Mouse (Mus musculus): ENCODE results near the gene App. TPM values are rescaled to one million over a fixed set of nuclear protein-coding genes. Genes with fewer than 3 reads are reported as not detected.

The App gene
- polyA plus RNA-seq, 1 experiment from 2014 or later, result 31.3 TPM

GRCm38 (mm10) chr16:85157156-85157555 is 16.4 kb downstream of the App start:
- ATAC-seq (no peak), DNase-seq (no peak)
- no peaks in the 10 kb centered on the region for H3K9me3 ChIP-seq (ENCODE audit: low read length)
- TF ChIP-seq EP300 (IDR thresholded peaks at IDR 0.05; ENCODE audit: low read depth), result no peak
- TF ChIP-seq CTCF (IDR thresholded peaks at IDR 0.05; ENCODE audit: low read depth), result no peak
- H3K27ac ChIP-seq (ENCODE audit: low read depth), result no peak overlapping the region
- H3K9ac ChIP-seq (replicated peaks), result no peak overlapping the region
- H3K4me3 ChIP-seq (ENCODE audit: low read depth, low read length), result no peak overlapping the region
- no peaks in the 10 kb centered on the region for H3K27me3 ChIP-seq (ENCODE audit: insufficient read depth, low read length)
- H3K36me3 ChIP-seq (replicated peaks; ENCODE audit: insufficient read depth, low read length), result no peaks in the 10 kb centered on the region
- WGBS (ENCODE audit: insufficient replicate concordance), result 93% methylated on average over 2 of the region's 2 CpGs
- H3K4me1 ChIP-seq (ENCODE audit: insufficient read depth), result peaks cover 3% of the 10 kb centered on the region; the same call in 1 of the 2 replicates
- no peak overlapping the region for H3K4me2 ChIP-seq (ENCODE audit: low read depth, low read length)

GRCm38 (mm10) chr16:85155836-85156235 is 17.7 kb downstream of the App start:
- no peaks in the 10 kb centered on the region for H3K36me3 ChIP-seq (replicated peaks; ENCODE audit: insufficient read depth, low read length)
- no peak overlapping the region for H3K4me3 ChIP-seq (ENCODE audit: low read depth, low read length)
- no peaks in the 10 kb centered on the region for H3K9me3 ChIP-seq (ENCODE audit: low read length)
- H3K4me1 ChIP-seq (ENCODE audit: insufficient read depth), result peaks cover 3% of the 10 kb centered on the region; the same call in 1 of the 2 replicates
- H3K9ac ChIP-seq (replicated peaks), result no peak overlapping the region
- ATAC-seq, result no peak
- H3K4me2 ChIP-seq (ENCODE audit: low read depth, low read length), result no peak overlapping the region
- no peak for TF ChIP-seq EP300 (IDR thresholded peaks at IDR 0.05; ENCODE audit: low read depth)
- no peak for TF ChIP-seq CTCF (IDR thresholded peaks at IDR 0.05; ENCODE audit: low read depth)
- no peaks in the 10 kb centered on the region for H3K27me3 ChIP-seq (ENCODE audit: insufficient read depth, low read length)
- DNase-seq, result no peak
- WGBS (ENCODE audit: insufficient replicate concordance), result 81% methylated on average over 10 of the region's 10 CpGs
- H3K27ac ChIP-seq (ENCODE audit: low read depth), result no peak overlapping the region

GRCm38 (mm10) chr16:85152457-85152856 is 21.1 kb downstream of the App start:
- H3K27me3 ChIP-seq (ENCODE audit: insufficient read depth, low read length), result no peaks in the 10 kb centered on the region
- peaks cover 16% of the 10 kb centered on the region; the same call in 1 of the 2 replicates for H3K4me1 ChIP-seq (ENCODE audit: insufficient read depth)
- no peaks in the 10 kb centered on the region for H3K9me3 ChIP-seq (ENCODE audit: low read length)
- WGBS (ENCODE audit: insufficient replicate concordance), result 57% methylated on average over 8 of the region's 8 CpGs
- H3K36me3 ChIP-seq (replicated peaks; ENCODE audit: insufficient read depth, low read length), result no peaks in the 10 kb centered on the region
- 0 out of 2 replicates have a peak overlapping the region, but pooled peaks have one; percentile 18 for H3K4me2 ChIP-seq (ENCODE audit: low read depth, low read length)
- TF ChIP-seq EP300 (IDR thresholded peaks at IDR 0.05; ENCODE audit: low read depth) (peak; percentile 54; the same call in 1 of the 2 replicates), CTCF (IDR thresholded peaks at IDR 0.05; ENCODE audit: low read depth) (no peak)
- H3K9ac ChIP-seq (replicated peaks), result no peak overlapping the region
- H3K27ac ChIP-seq (ENCODE audit: low read depth), result peak overlapping the region; percentile 16; the same call in 1 of the 2 replicates
- ATAC-seq, result peak; percentile 22
- DNase-seq, result no peak
- no peak overlapping the region for H3K4me3 ChIP-seq (ENCODE audit: low read depth, low read length)

GRCm38 (mm10) chr16:85151681-85152080 is 21.9 kb downstream of the App start:
- no peak overlapping the region for H3K9ac ChIP-seq (replicated peaks)

GRCm38 (mm10) chr16:85150902-85151301 is 22.7 kb downstream of the App start:
- Histone ChIP-seq H3K27me3 (ENCODE audit: insufficient read depth, low read length) (no peaks in the 10 kb centered on the region), H3K36me3 (replicated peaks; ENCODE audit: insufficient read depth, low read length) (no peaks in the 10 kb centered on the region), H3K4me2 (ENCODE audit: low read depth, low read length) (no peak overlapping the region), H3K9me3 (ENCODE audit: low read length) (no peaks in the 10 kb centered on the region), H3K9ac (replicated peaks) (no peak overlapping the region), H3K4me3 (ENCODE audit: low read depth, low read length) (no peak overlapping the region), H3K27ac (ENCODE audit: low read depth) (no peak overlapping the region), H3K4me1 (ENCODE audit: insufficient read depth) (peaks cover 16% of the 10 kb centered on the region; the same call in 1 of the 2 replicates)
- ATAC-seq (no peak), DNase-seq (no peak)
- WGBS (ENCODE audit: insufficient replicate concordance), result 60% methylated on average over 9 of the region's 9 CpGs
- TF ChIP-seq CTCF (IDR thresholded peaks at IDR 0.05; ENCODE audit: low read depth) (no peak), EP300 (IDR thresholded peaks at IDR 0.05; ENCODE audit: low read depth) (no peak)

More at GRCm38 (mm10) chr16:85151681-85152080, 21.9 kb downstream of the App start:
- H3K27ac ChIP-seq (ENCODE audit: low read depth), result peak overlapping the region; percentile 16; the same call in 1 of the 2 replicates
- H3K9me3 ChIP-seq (ENCODE audit: low read length), result no peaks in the 10 kb centered on the region
- DNase-seq (no peak), ATAC-seq (no peak)
- no peak overlapping the region for H3K4me3 ChIP-seq (ENCODE audit: low read depth, low read length)
- peaks cover 16% of the 10 kb centered on the region; the same call in 1 of the 2 replicates for H3K4me1 ChIP-seq (ENCODE audit: insufficient read depth)
- TF ChIP-seq EP300 (IDR thresholded peaks at IDR 0.05; ENCODE audit: low read depth), result no peak
- no peak for TF ChIP-seq CTCF (IDR thresholded peaks at IDR 0.05; ENCODE audit: low read depth)
- WGBS (ENCODE audit: insufficient replicate concordance), result 53% methylated on average over 7 of the region's 7 CpGs
- no peak overlapping the region for H3K4me2 ChIP-seq (ENCODE audit: low read depth, low read length)
- H3K36me3 ChIP-seq (replicated peaks; ENCODE audit: insufficient read depth, low read length), result no peaks in the 10 kb centered on the region
- no peaks in the 10 kb centered on the region for H3K27me3 ChIP-seq (ENCODE audit: insufficient read depth, low read length)

GRCm38 (mm10) chr16:85149509-85149871 is 24.1 kb downstream of the App start:
- Histone ChIP-seq H3K27ac (ENCODE audit: low read depth) (no peak overlapping the region), H3K9ac (replicated peaks) (no peak overlapping the region), H3K9me3 (ENCODE audit: low read length) (no peaks in the 10 kb centered on the region), H3K4me1 (ENCODE audit: insufficient read depth) (peaks cover 16% of the 10 kb centered on the region; the same call in 1 of the 2 replicates), H3K36me3 (replicated peaks; ENCODE audit: insufficient read depth, low read length) (no peaks in the 10 kb centered on the region), H3K4me3 (ENCODE audit: low read depth, low read length) (no peak overlapping the region), H3K27me3 (ENCODE audit: insufficient read depth, low read length) (no peaks in the 10 kb centered on the region), H3K4me2 (ENCODE audit: low read depth, low read length) (no peak overlapping the region)
- 68% methylated on average over 1 of the region's 1 CpGs for WGBS (ENCODE audit: insufficient replicate concordance)
- DNase-seq (no peak), ATAC-seq (no peak)
- TF ChIP-seq CTCF (IDR thresholded peaks at IDR 0.05; ENCODE audit: low read depth) (no peak), EP300 (IDR thresholded peaks at IDR 0.05; ENCODE audit: low read depth) (no peak)
